Mouse (Mus musculus): ENCODE data around the gene Zfp329. TPM values are rescaled to one million over a fixed set of nuclear protein-coding genes. Genes with fewer than 3 reads are reported as not detected.
A peak's percentile ranks its signal among the peaks of the same experiment; 100 is the strongest.

Gene Zfp329
- polyA plus RNA-seq (2012; fragmentation: generic; extraction: Trizol), result 1.0 TPM

- Histone ChIP-seq H3K36me3 (ENCODE audit: control insufficient read depth, insufficient read depth) (no peaks in the 10 kb centered on the region), H3K27me3 (ENCODE audit: control insufficient read depth, insufficient read depth, insufficient read length) (no peaks in the 10 kb centered on the region), H3ac (ENCODE audit: control insufficient read depth, insufficient read length) (peak within 1 kb of the TSS; percentile 74), H3K4me2 (ENCODE audit: low read depth) (peak within 1 kb of the TSS; percentile 91), H3K79me2 (ENCODE audit: control insufficient read depth, insufficient read depth) (peaks cover 11% of the 10 kb centered on the region), H3K4me3 (peak within 1 kb of the TSS; percentile 71)
- TF ChIP-seq POLR2AphosphoS2 (IDR thresholded peaks at IDR 0.05; ENCODE audit: insufficient read length, low read depth) (peak; percentile 97), POLR2A (IDR thresholded peaks at IDR 0.05; ENCODE audit: insufficient read length, low read depth) (peak; percentile 94), MAX (IDR thresholded peaks at IDR 0.05; ENCODE audit: low read depth) (no peak)
Observed at GRCm38 (mm10) chr7:12818521-12819295, at the start of gene Zfp329. Gene Zfp329 (minus strand): TSS chr7:12818858.

GRCm38 (mm10) chr7:12835779-12836178 is 17.1 kb upstream of the Zfp329 start:
- H3K4me3 ChIP-seq, result peak overlapping the region; percentile 76

GRCm38 (mm10) chr7:12835193-12835671 is 16.6 kb upstream of the Zfp329 start:
- H3K4me2 ChIP-seq (ENCODE audit: low read depth), result peak overlapping the region; percentile 73
- H3ac ChIP-seq (ENCODE audit: control insufficient read depth, insufficient read length), result peak overlapping the region; percentile 35
- H3K27me3 ChIP-seq (ENCODE audit: control insufficient read depth, insufficient read depth, insufficient read length), result no peaks in the 10 kb centered on the region
- H3K4me3 ChIP-seq, result peak overlapping the region; percentile 76
- peaks cover 12% of the 10 kb centered on the region for H3K36me3 ChIP-seq (ENCODE audit: control insufficient read depth, insufficient read depth)
- no peak for TF ChIP-seq E2F4 (IDR thresholded peaks at IDR 0.05; ENCODE audit: insufficient read depth)
- TF ChIP-seq SRF (IDR thresholded peaks at IDR 0.05; ENCODE audit: control insufficient read depth, insufficient read length, low read depth), result no peak
- TF ChIP-seq CEBPB (IDR thresholded peaks at IDR 0.05; ENCODE audit: insufficient read depth, poor library complexity, severe bottlenecking), result no peak
- no peak for TF ChIP-seq REST (IDR thresholded peaks at IDR 0.05; ENCODE audit: insufficient read depth, insufficient read length)
- no peak for TF ChIP-seq MAX (IDR thresholded peaks at IDR 0.05; ENCODE audit: low read depth)
- TF ChIP-seq TCF12 (IDR thresholded peaks at IDR 0.05; ENCODE audit: insufficient read depth, poor library complexity, severe bottlenecking), result no peak
- TF ChIP-seq MYOD1 (IDR thresholded peaks at IDR 0.05; ENCODE audit: control insufficient read depth in 1 of 3, insufficient read length in 2 of 3, low read depth in 2 of 3), result no peak
- TF ChIP-seq TCF3 (IDR thresholded peaks at IDR 0.05; ENCODE audit: insufficient read length, low read depth), result no peak
- no peak for TF ChIP-seq MYOG (IDR thresholded peaks at IDR 0.05; ENCODE audit: control insufficient read depth in 1 of 3, insufficient read depth in 1 of 3, insufficient read length in 2 of 3, low read depth in 2 of 3)
- no peak for TF ChIP-seq USF1 (IDR thresholded peaks at IDR 0.05; ENCODE audit: low read depth)
- no peak for TF ChIP-seq POLR2A (IDR thresholded peaks at IDR 0.05; ENCODE audit: insufficient read length, low read depth)
- no peaks in the 10 kb centered on the region for H3K79me2 ChIP-seq (ENCODE audit: control insufficient read depth, insufficient read depth)

More at GRCm38 (mm10) chr7:12835779-12836178, 17.1 kb upstream of the Zfp329 start:
- H3K79me2 ChIP-seq (ENCODE audit: control insufficient read depth, insufficient read depth), result no peaks in the 10 kb centered on the region
- H3K36me3 ChIP-seq (ENCODE audit: control insufficient read depth, insufficient read depth), result peaks cover 16% of the 10 kb centered on the region
- TF ChIP-seq MAX (IDR thresholded peaks at IDR 0.05; ENCODE audit: low read depth) (no peak), SRF (IDR thresholded peaks at IDR 0.05; ENCODE audit: control insufficient read depth, insufficient read length, low read depth) (no peak), MYOD1 (IDR thresholded peaks at IDR 0.05; ENCODE audit: control insufficient read depth in 1 of 3, insufficient read length in 2 of 3, low read depth in 2 of 3) (no peak), TCF3 (IDR thresholded peaks at IDR 0.05; ENCODE audit: insufficient read length, low read depth) (no peak), USF1 (IDR thresholded peaks at IDR 0.05; ENCODE audit: low read depth) (no peak), CEBPB (IDR thresholded peaks at IDR 0.05; ENCODE audit: insufficient read depth, poor library complexity, severe bottlenecking) (no peak), E2F4 (IDR thresholded peaks at IDR 0.05; ENCODE audit: insufficient read depth) (no peak), TCF12 (IDR thresholded peaks at IDR 0.05; ENCODE audit: insufficient read depth, poor library complexity, severe bottlenecking) (no peak), MYOG (IDR thresholded peaks at IDR 0.05; ENCODE audit: control insufficient read depth in 1 of 3, insufficient read depth in 1 of 3, insufficient read length in 2 of 3, low read depth in 2 of 3) (no peak), REST (IDR thresholded peaks at IDR 0.05; ENCODE audit: insufficient read depth, insufficient read length) (no peak)
- H3K27me3 ChIP-seq (ENCODE audit: control insufficient read depth, insufficient read depth, insufficient read length), result no peaks in the 10 kb centered on the region
- H3ac ChIP-seq (ENCODE audit: control insufficient read depth, insufficient read length), result no peak overlapping the region
- H3K4me2 ChIP-seq (ENCODE audit: low read depth), result peak overlapping the region; percentile 73

GRCm38 (mm10) chr7:12834162-12835120 is 15.8 kb upstream of the Zfp329 start, which contains the start of gene Zfp110:
Gene Zfp110 (plus strand): TSS chr7:12834761.
- H3K79me2 ChIP-seq (ENCODE audit: control insufficient read depth, insufficient read depth), result no peaks in the 10 kb centered on the region
- peak within 1 kb of the TSS; percentile 35 for H3ac ChIP-seq (ENCODE audit: control insufficient read depth, insufficient read length)
- peaks cover 12% of the 10 kb centered on the region for H3K36me3 ChIP-seq (ENCODE audit: control insufficient read depth, insufficient read depth)
- no peak for TF ChIP-seq MYOG (IDR thresholded peaks at IDR 0.05; ENCODE audit: control insufficient read depth in 1 of 3, insufficient read depth in 1 of 3, insufficient read length in 2 of 3, low read depth in 2 of 3)
- TF ChIP-seq CEBPB (IDR thresholded peaks at IDR 0.05; ENCODE audit: insufficient read depth, poor library complexity, severe bottlenecking), result no peak
- no peak for TF ChIP-seq TCF3 (IDR thresholded peaks at IDR 0.05; ENCODE audit: insufficient read length, low read depth)
- TF ChIP-seq REST (IDR thresholded peaks at IDR 0.05; ENCODE audit: insufficient read depth, insufficient read length), result no peak
- peak; percentile 46 for TF ChIP-seq POLR2AphosphoS2 (IDR thresholded peaks at IDR 0.05; ENCODE audit: insufficient read length, low read depth)
- TF ChIP-seq TCF12 (IDR thresholded peaks at IDR 0.05; ENCODE audit: insufficient read depth, poor library complexity, severe bottlenecking), result no peak
- no peak for TF ChIP-seq MAX (IDR thresholded peaks at IDR 0.05; ENCODE audit: low read depth)
- TF ChIP-seq E2F4 (IDR thresholded peaks at IDR 0.05; ENCODE audit: insufficient read depth), result no peak
- TF ChIP-seq SRF (IDR thresholded peaks at IDR 0.05; ENCODE audit: control insufficient read depth, insufficient read length, low read depth), result no peak
- TF ChIP-seq USF1 (IDR thresholded peaks at IDR 0.05; ENCODE audit: low read depth), result no peak
- TF ChIP-seq MYOD1 (IDR thresholded peaks at IDR 0.05; ENCODE audit: control insufficient read depth in 1 of 3, insufficient read length in 2 of 3, low read depth in 2 of 3), result no peak
- peak; percentile 65 for TF ChIP-seq POLR2A (IDR thresholded peaks at IDR 0.05; ENCODE audit: insufficient read length, low read depth)
- peak within 1 kb of the TSS; percentile 73 for H3K4me2 ChIP-seq (ENCODE audit: low read depth)
- H3K27me3 ChIP-seq (ENCODE audit: control insufficient read depth, insufficient read depth, insufficient read length), result no peaks in the 10 kb centered on the region
- H3K4me3 ChIP-seq, result peak within 1 kb of the TSS; percentile 76
